Mouse (Mus musculus) small intestine, adult 2 months (tissue): ENCODE data around the gene Naip1. TPM values are rescaled to one million over a fixed set of nuclear protein-coding genes. Genes with fewer than 3 reads are reported as not detected.
A peak's percentile ranks its signal among the peaks of the same experiment; 100 is the strongest.
"Not testable (repeated sequence)": the region's sequence is repeated elsewhere in the genome, so short reads cannot be mapped to it uniquely, and the experiment has no call there.

Experiments
- H3K27ac ChIP-seq: fragments of 200-500 bp; 2 replicates; pipeline ENCODE4 v1.5.1; 2012; ENCODE audit warnings: low read depth, low read length, control low read depth, inconsistent platforms; ENCODE audit not compliant: insufficient read depth
- H3K27me3 ChIP-seq: fragments of 200-500 bp; 2 replicates; pipeline ENCODE4 v1.6.1; 2012; ENCODE audit warnings: mild to moderate bottlenecking, moderate library complexity, low read length, inconsistent platforms; ENCODE audit not compliant: control insufficient read depth, insufficient read depth
- H3K36me3 ChIP-seq: fragments of 200-500 bp; 2 replicates; pipeline ENCODE4 v1.6.1; 2012; ENCODE audit warnings: mild to moderate bottlenecking, low read length, control low read depth, inconsistent platforms; ENCODE audit not compliant: control insufficient read depth, insufficient read depth
- H3K4me1 ChIP-seq: fragments of 200-500 bp; 2 replicates; pipeline ENCODE4 v1.6.1; 2012; ENCODE audit warnings: low read length, inconsistent platforms, mixed read lengths; ENCODE audit not compliant: control insufficient read depth, insufficient read depth, insufficient read length
- H3K4me3 ChIP-seq: fragments of 200-500 bp; 2 replicates; pipeline ENCODE4 v1.5.1; 2012; ENCODE audit warnings: low read depth, mild to moderate bottlenecking, control low read depth, inconsistent platforms, low read length, moderate library complexity
- CTCF ChIP-seq: fragments of 200-500 bp; IDR thresholded peaks from 2 replicates; pipeline ENCODE4 v1.5.1; 2012; ENCODE audit warnings: low read depth, mild to moderate bottlenecking, control low read depth, inconsistent platforms, low read length, moderate library complexity, mixed read lengths; ENCODE audit not compliant: insufficient replicate concordance, insufficient read length; ENCODE audit errors: extremely low read depth
- POLR2A ChIP-seq: fragments of 200-500 bp; IDR thresholded peaks from 2 replicates; pipeline ENCODE4 v1.6.1; 2012; ENCODE audit warnings: low read depth, mild to moderate bottlenecking, control low read depth, inconsistent platforms, low read length, moderate library complexity
- WGBS: fragments of 180-500 bp; shearing (Covaris S2); methylation state at CpG from one replicate; pipeline ENCODE4 v1.1.7; 2018; 5-methylcytosine and 5-hydroxymethylcytosine counted together
- polyA plus RNA-seq: library from polyadenylated mRNA; depleted of rRNA; stranded (reverse); fragments of >200 nt; gene quantifications from 2 replicates; pipeline ENCODE4 v1.2.3, GENCODE M21; 2012

Gene Naip1
- polyA plus RNA-seq, 1 experiment: 7.6 TPM

DNA sequence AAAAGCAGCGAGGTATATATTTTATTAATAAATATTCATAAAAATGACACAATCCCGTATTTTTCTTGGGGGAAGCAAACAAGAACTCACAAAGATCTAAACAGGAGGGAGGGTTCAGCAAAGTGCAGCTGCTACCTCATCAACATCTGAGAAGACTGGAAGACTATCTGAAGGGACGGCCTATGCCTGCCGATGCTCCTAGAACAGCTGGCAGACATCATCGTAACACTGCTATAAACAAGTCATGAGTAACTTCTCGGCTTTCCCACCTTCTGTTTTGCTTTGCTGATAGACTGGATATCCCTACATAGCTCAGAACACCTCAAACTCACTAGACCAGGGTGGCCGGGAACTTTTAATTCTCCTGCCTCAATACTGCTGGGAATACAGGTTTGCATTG, 30.9 kb upstream of the Naip1 start:
- peaks cover 39% of the 10 kb centered on the region for H3K36me3 ChIP-seq
- H3K27me3 ChIP-seq: no peaks in the 10 kb centered on the region
- no peak overlapping the region for H3K27ac ChIP-seq
- WGBS: 82% methylated on average over 7 of the region's 7 CpGs
- TF ChIP-seq CTCF: no peak
- TF ChIP-seq POLR2A: no peak
- no peaks in the 10 kb centered on the region for H3K4me1 ChIP-seq
- no peak overlapping the region for H3K4me3 ChIP-seq

GRCm38 (mm10) chr13:100463527-100464222, 11.0 kb upstream of the Naip1 start:
- WGBS: 45% methylated on average over 2 of the region's 2 CpGs
- Histone ChIP-seq H3K36me3 (peaks cover 19% of the 10 kb centered on the region), H3K27me3 (no peaks in the 10 kb centered on the region), H3K4me1 (peaks cover 9% of the 10 kb centered on the region; the same call in 1 of the 2 replicates), H3K4me3 (no peak overlapping the region), H3K27ac (peak overlapping the region; percentile 71)
- TF ChIP-seq CTCF (no peak), POLR2A (no peak)

GRCm38 (mm10) chr13:100461336-100461735, 8.7 kb upstream of the Naip1 start:
- TF ChIP-seq POLR2A (no peak), CTCF (no peak)
- H3K36me3 ChIP-seq: peaks cover 7% of the 10 kb centered on the region; the same call in 1 of the 2 replicates
- H3K4me3 ChIP-seq: no peak overlapping the region
- no peaks in the 10 kb centered on the region for H3K27me3 ChIP-seq
- H3K27ac ChIP-seq: peak overlapping the region; percentile 63
- 31% methylated on average over 3 of the region's 3 CpGs for WGBS
- peaks cover 9% of the 10 kb centered on the region; the same call in 1 of the 2 replicates for H3K4me1 ChIP-seq

- TF ChIP-seq POLR2A (no peak), CTCF (no peak)
- peaks cover 3% of the 10 kb centered on the region for H3K36me3 ChIP-seq
- H3K4me3 ChIP-seq: no peak overlapping the region
- no peak overlapping the region for H3K27ac ChIP-seq
- WGBS: 20% methylated on average over 1 of the region's 1 CpGs
- H3K4me1 ChIP-seq: peaks cover 3% of the 10 kb centered on the region; the same call in 1 of the 2 replicates
- H3K27me3 ChIP-seq: no peaks in the 10 kb centered on the region
Measured at GRCm38 (mm10) chr13:100449495-100449894, 3.2 kb downstream of the Naip1 start.

DNA sequence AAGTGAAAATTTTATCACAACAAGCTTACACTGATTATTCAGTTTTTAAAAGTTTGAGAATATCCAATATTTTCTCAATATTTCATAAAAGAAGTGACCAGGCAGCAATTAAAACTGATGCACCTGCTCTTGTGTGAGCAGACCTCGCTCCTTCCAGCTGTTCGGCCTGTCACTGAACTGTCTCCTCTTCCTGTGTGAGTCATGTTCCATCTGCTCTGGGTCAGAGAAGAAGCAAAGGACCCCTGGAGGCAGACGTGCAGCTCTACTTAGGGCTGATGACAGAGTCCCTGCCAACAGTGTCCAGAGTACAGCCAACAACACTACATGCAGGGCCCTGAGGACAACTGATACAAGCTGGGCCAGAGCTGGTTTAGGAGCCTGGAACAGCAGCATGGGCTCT, 12.6 kb downstream of the Naip1 start:
- 58% methylated on average over 3 of the region's 3 CpGs for WGBS
- Histone ChIP-seq H3K4me3 (no peak overlapping the region), H3K4me1 (0 out of 2 replicates have a peak, but pooled peaks cover 1% of the 10 kb centered on the region), H3K27ac (no peak overlapping the region), H3K36me3 (peaks cover 14% of the 10 kb centered on the region), H3K27me3 (no peaks in the 10 kb centered on the region)
- TF ChIP-seq POLR2A (no peak), CTCF (no peak)

DNA sequence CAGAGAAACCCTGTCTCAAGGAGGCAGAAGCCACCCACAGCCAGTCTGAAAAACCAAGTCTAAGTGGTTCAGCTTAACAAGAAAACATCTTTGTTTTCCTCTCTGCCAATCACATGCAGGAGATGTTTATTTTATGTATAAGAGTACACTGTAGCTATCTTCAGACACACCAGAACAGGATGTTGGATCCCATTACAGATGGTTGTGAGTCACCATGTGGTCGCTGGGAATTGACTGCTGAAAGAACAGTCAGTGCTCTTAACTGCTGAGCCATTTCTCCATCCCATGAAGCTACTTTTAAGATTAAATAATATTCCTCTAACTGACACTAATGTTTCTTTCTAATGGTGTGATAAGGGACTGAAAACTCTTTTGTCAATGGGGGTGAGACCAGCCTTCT, 14.0 kb downstream of the Naip1 start:
- TF ChIP-seq POLR2A (no peak), CTCF (no peak)
- Histone ChIP-seq H3K36me3 (peaks cover 14% of the 10 kb centered on the region), H3K27ac (no peak overlapping the region), H3K4me1 (0 out of 2 replicates have a peak, but pooled peaks cover 1% of the 10 kb centered on the region), H3K4me3 (no peak overlapping the region), H3K27me3 (no peaks in the 10 kb centered on the region)
- WGBS: 64% methylated on average over 1 of the region's 1 CpGs

DNA sequence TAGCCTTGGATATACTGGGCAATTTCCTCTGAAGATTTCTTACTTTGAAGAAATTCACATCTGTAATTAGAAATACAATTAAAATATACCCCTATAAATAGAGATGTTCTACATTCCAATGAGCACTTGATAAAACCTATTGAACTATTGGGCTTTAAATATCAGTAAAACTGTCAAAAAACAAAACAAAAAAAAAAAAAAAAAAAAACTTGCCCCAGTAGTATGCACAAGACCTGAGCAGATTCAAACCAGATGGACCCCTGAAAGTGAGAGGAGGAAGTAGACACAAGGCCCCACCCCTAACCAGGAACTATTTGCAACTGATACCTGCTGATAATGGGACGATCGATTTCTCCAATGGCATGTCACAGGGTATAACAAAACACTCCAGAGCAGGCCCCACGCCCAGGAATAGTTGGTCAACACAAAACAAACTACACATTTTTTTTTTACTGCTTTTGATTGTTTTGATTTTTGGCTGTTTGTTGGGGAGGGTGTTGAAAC, 15.3 kb downstream of the Naip1 start:
- H3K27me3 ChIP-seq: no peaks in the 10 kb centered on the region
- no peak overlapping the region for H3K27ac ChIP-seq
- TF ChIP-seq CTCF (no peak), POLR2A (no peak)
- H3K36me3 ChIP-seq: peaks cover 9% of the 10 kb centered on the region
- 0 out of 2 replicates have a peak, but pooled peaks cover 1% of the 10 kb centered on the region for H3K4me1 ChIP-seq
- 24% methylated on average over 3 of the region's 3 CpGs for WGBS
- no peak overlapping the region for H3K4me3 ChIP-seq

GRCm38 (mm10) chr13:100436556-100437163, 16.0 kb downstream of the Naip1 start:
- H3K27me3 ChIP-seq, H3K4me1 ChIP-seq, H3K36me3 ChIP-seq, H3K4me3 ChIP-seq, H3K27ac ChIP-seq: not testable (repeated sequence)
- 92% methylated on average over 1 of the region's 1 CpGs for WGBS

DNA sequence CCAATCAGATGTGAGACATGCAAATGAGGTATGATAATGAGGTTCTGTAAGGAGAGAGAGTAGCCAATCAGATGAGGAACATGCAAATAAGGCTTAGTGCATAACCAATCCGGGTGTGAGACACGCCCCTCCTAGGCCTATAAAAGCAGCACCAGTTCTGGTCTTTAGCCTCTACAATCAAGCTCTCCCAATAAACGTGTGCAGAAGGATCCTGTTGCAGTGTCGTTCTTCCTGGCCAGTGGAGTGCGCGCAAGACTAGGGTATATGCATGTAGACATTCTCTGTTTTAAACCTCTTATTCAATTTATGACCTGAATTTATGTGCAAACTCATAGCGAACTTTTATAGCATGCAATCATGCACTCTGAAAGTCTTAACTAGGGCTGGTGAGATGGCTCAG, 32.7 kb downstream of the Naip1 start:
- H3K36me3 ChIP-seq: peaks cover 29% of the 10 kb centered on the region
- 91% methylated on average over 7 of the region's 7 CpGs for WGBS
- not testable (repeated sequence) for H3K27ac ChIP-seq, H3K4me3 ChIP-seq, H3K27me3 ChIP-seq, H3K4me1 ChIP-seq
